In genomic region chr8:105937496-105938305, GRCm38 (mm10) we compare ENCODE assay signal across 8 mouse cellular contexts. TPM values are rescaled to one million over a fixed set of nuclear protein-coding genes. Genes with fewer than 3 reads are reported as not detected.
A peak's percentile ranks its signal among the peaks of the same experiment; 100 is the strongest.
DNase-seq lines count a peak whose midpoint lies in the region; ATAC-seq lines count a peak whose summit lies in the region.

No protein-coding gene starts in this region.

- DNase-seq in layer of hippocampus, adult 11-12 months (ENCODE audit: low spot score): peak; percentile 57
- no peak for DNase-seq in layer of hippocampus, adult 9-10 months (ENCODE audit: low spot score)
- DNase-seq in adrenal gland, postnatal 36 days: peak; percentile 59 to 68
- DNase-seq in forebrain, embryonic 11.5 days (ENCODE audit: low spot score): peak; percentile 62
- DNase-seq in left cerebral cortex, postnatal 10 days (ENCODE audit: extremely low spot score in 1 of 2, low spot score in 2 of 2): peak; percentile 36 to 57
- peak; percentile 67 to 70 for DNase-seq in spleen, postnatal 36 days (ENCODE audit: low spot score in 2 of 2)

- no peaks in the 10 kb centered on the region for H3K9me3 ChIP-seq in forebrain, embryonic 11.5 days (ENCODE audit: control insufficient read depth, low read length)
- H3K9me3 ChIP-seq in hindbrain, embryonic 12.5 days (replicated peaks): no peaks in the 10 kb centered on the region

- WGBS in forebrain, embryonic 11.5 days: 1% methylated on average over 33 of the region's 33 CpGs
- 3% methylated on average over 33 of the region's 33 CpGs for WGBS in hindbrain, embryonic 12.5 days

- intact Hi-C loops in left cerebral cortex, postnatal 10 days (cut with DNase I): loop anchor here (5.0 to 10.0 kb wide), 2 partner anchors 35 to 83 kb away; partner anchors contain the start of genes Cenpt, Pskh1 and Thap11

- H3K4me1 ChIP-seq in forebrain, embryonic 11.5 days (replicated peaks; ENCODE audit: control insufficient read depth, insufficient read depth, low read length): peaks cover 6% of the 10 kb centered on the region; the same call in 1 of the 2 replicates
- H3K4me1 ChIP-seq in hindbrain, embryonic 12.5 days: peaks cover 20% of the 10 kb centered on the region

- ATAC-seq in forebrain, embryonic 11.5 days (replicated peaks; ENCODE audit: low FRiP score): no peak; the same call in 1 of the 2 replicates
- peak; percentile 43 for ATAC-seq in hindbrain, embryonic 12.5 days (ENCODE audit: low FRiP score)
- peak; percentile 54 for ATAC-seq in megakaryocyte progenitor cell, adult 5-6 weeks (replicated peaks; ENCODE audit: poor library complexity)

- H3K4me2 ChIP-seq in forebrain, embryonic 11.5 days (ENCODE audit: low read depth, low read length, severe bottlenecking): peak overlapping the region; percentile 97
- H3K4me2 ChIP-seq in hindbrain, embryonic 12.5 days (replicated peaks): peak overlapping the region; percentile 91

- H3K9ac ChIP-seq in forebrain, embryonic 11.5 days (ENCODE audit: low read length): peak overlapping the region; percentile 84
- H3K9ac ChIP-seq in hindbrain, embryonic 12.5 days: peak overlapping the region; percentile 76

- no peaks in the 10 kb centered on the region for H3K27me3 ChIP-seq in forebrain, embryonic 11.5 days (ENCODE audit: control insufficient read depth, insufficient read depth, low read length)
- no peaks in the 10 kb centered on the region for H3K27me3 ChIP-seq in hindbrain, embryonic 12.5 days

- H3K4me3 ChIP-seq in forebrain, embryonic 11.5 days (ENCODE audit: low read depth, low read length): peak overlapping the region; percentile 49
- peak overlapping the region; percentile 68 for H3K4me3 ChIP-seq in hindbrain, embryonic 12.5 days

- no peaks in the 10 kb centered on the region for H3K36me3 ChIP-seq in forebrain, embryonic 11.5 days (ENCODE audit: control insufficient read depth, insufficient read depth, low read length)
- H3K36me3 ChIP-seq in hindbrain, embryonic 12.5 days: no peaks in the 10 kb centered on the region

- H3K27ac ChIP-seq in forebrain, embryonic 11.5 days (ENCODE audit: low read depth, low read length): peak overlapping the region; percentile 32; the same call in 1 of the 2 replicates
- peak overlapping the region; percentile 92 for H3K27ac ChIP-seq in hindbrain, embryonic 12.5 days

RNA-seq across cellular contexts. Expression of gene Psmb10, which starts 0.5 kb away (rescaled TPM):
- total RNA-seq in adrenal gland, postnatal 36 days (2021): 10 to 100 TPM; 68.1 to 87.1 TPM
- polyA plus RNA-seq in forebrain, embryonic 11.5 days (2014; fragmentation: Nextera tagmentation; extraction: Ambion mirVana): 20.9 and 21.5 TPM in 2 replicates
- polyA plus RNA-seq in hindbrain, embryonic 12.5 days (2016; fragmentation: Nextera tagmentation; extraction: Ambion mirVana): 27.3 and 30.2 TPM in 2 replicates
- total RNA-seq in left cerebral cortex, postnatal 10 days (2021): 10 to 100 TPM; 74.6 to 80.0 TPM
- total RNA-seq in megakaryocyte progenitor cell, adult 5-6 weeks (2015): 127 and 155 TPM in 2 replicates
- total RNA-seq in megakaryocyte progenitor cell, adult 5-6 weeks (2017): 58.8 and 66.5 TPM in 2 replicates

RNA-seq across cellular contexts. Expression of gene Ctrl, which starts 4.0 kb away (rescaled TPM):
- total RNA-seq in adrenal gland, postnatal 36 days (2021): under 1 TPM; 0.66 to 0.76 TPM
- polyA plus RNA-seq in forebrain, embryonic 11.5 days (2014; fragmentation: Nextera tagmentation; extraction: Ambion mirVana): 1.1 and 2.5 TPM in 2 replicates
- polyA plus RNA-seq in hindbrain, embryonic 12.5 days (2016; fragmentation: Nextera tagmentation; extraction: Ambion mirVana): 2.6 and 2.7 TPM in 2 replicates
- 1 to 10 TPM in 1 of 2 experiments, under 1 TPM in 1; 0.90 to 1.5 TPM for total RNA-seq in left cerebral cortex, postnatal 10 days (2021)
- total RNA-seq in megakaryocyte progenitor cell, adult 5-6 weeks (2015): 0.22 and 3.2 TPM in 2 replicates
- 2.2 TPM in 1 of 2 replicates, not detected in the other for total RNA-seq in megakaryocyte progenitor cell, adult 5-6 weeks (2017)

RNA-seq across cellular contexts. Expression of gene Lcat, which starts 5.5 kb away (rescaled TPM):
- total RNA-seq in adrenal gland, postnatal 36 days (2021): 1 to 10 TPM; 1.3 to 1.9 TPM
- polyA plus RNA-seq in forebrain, embryonic 11.5 days (2014; fragmentation: Nextera tagmentation; extraction: Ambion mirVana): 0.55 and 0.60 TPM in 2 replicates
- 0.57 and 0.79 TPM in 2 replicates for polyA plus RNA-seq in hindbrain, embryonic 12.5 days (2016; fragmentation: Nextera tagmentation; extraction: Ambion mirVana)
- 10 to 100 TPM; 13.0 to 14.1 TPM for total RNA-seq in left cerebral cortex, postnatal 10 days (2021)
- total RNA-seq in megakaryocyte progenitor cell, adult 5-6 weeks (2015): 0.83 TPM in 1 of 2 replicates, not detected in the other
- total RNA-seq in megakaryocyte progenitor cell, adult 5-6 weeks (2017): 0.12 TPM in 1 of 2 replicates, not detected in the other

RNA-seq across cellular contexts. Expression of gene Slc12a4, which starts 28.2 kb away (rescaled TPM):
- total RNA-seq in adrenal gland, postnatal 36 days (2021): 10 to 100 TPM; 43.9 to 58.9 TPM
- 10.6 and 11.4 TPM in 2 replicates for polyA plus RNA-seq in forebrain, embryonic 11.5 days (2014; fragmentation: Nextera tagmentation; extraction: Ambion mirVana)
- 19.5 TPM in 2 replicates for polyA plus RNA-seq in hindbrain, embryonic 12.5 days (2016; fragmentation: Nextera tagmentation; extraction: Ambion mirVana)
- total RNA-seq in left cerebral cortex, postnatal 10 days (2021): 10 to 100 TPM; 20.4 to 20.9 TPM
- total RNA-seq in megakaryocyte progenitor cell, adult 5-6 weeks (2015): 2.0 and 3.5 TPM in 2 replicates
- 7.7 and 8.4 TPM in 2 replicates for total RNA-seq in megakaryocyte progenitor cell, adult 5-6 weeks (2017)

RNA-seq across cellular contexts. Expression of gene Pskh1, which starts 37.5 kb away (rescaled TPM):
- 10 to 100 TPM; 29.0 to 33.1 TPM for total RNA-seq in adrenal gland, postnatal 36 days (2021)
- 22.1 and 23.1 TPM in 2 replicates for polyA plus RNA-seq in forebrain, embryonic 11.5 days (2014; fragmentation: Nextera tagmentation; extraction: Ambion mirVana)
- 22.4 and 28.7 TPM in 2 replicates for polyA plus RNA-seq in hindbrain, embryonic 12.5 days (2016; fragmentation: Nextera tagmentation; extraction: Ambion mirVana)
- total RNA-seq in left cerebral cortex, postnatal 10 days (2021): 1 to 10 TPM; 7.9 to 8.8 TPM
- total RNA-seq in megakaryocyte progenitor cell, adult 5-6 weeks (2015): 13.4 and 14.8 TPM in 2 replicates
- total RNA-seq in megakaryocyte progenitor cell, adult 5-6 weeks (2017): 19.9 and 20.2 TPM in 2 replicates

Comparison
In these comparisons a context has a peak if more than half of its experiments do, and no peak if none do; other contexts are left out.
1. RNA of gene Lcat, which starts 5.5 kb away (total RNA-seq): 13.0 to 14.1 TPM in left cerebral cortex, postnatal 10 days; 1.3 to 1.9 TPM in adrenal gland, postnatal 36 days and 0.12 to 0.83 TPM in megakaryocyte progenitor cell, adult 5-6 weeks; every median in the first group is over 4 times any median in the second.